Mouse (Mus musculus): ENCODE data around the gene Fabp1.

GRCm38 (mm10) chr6:71250951-71251350, 51.3 kb downstream of the Fabp1 start:
- TF ChIP-seq CTCF (conservative IDR thresholded peaks at IDR 0.05; ENCODE audit: insufficient read depth, insufficient read length, low read depth, low read length) (no peak), POLR2A (IDR thresholded peaks at IDR 0.05; ENCODE audit: low read depth, low read length) (no peak)

Measured in kidney, adult 2 months (tissue).